Mouse (Mus musculus): ENCODE data around the gene Adamts1. TPM values are rescaled to one million over a fixed set of nuclear protein-coding genes. Genes with fewer than 3 reads are reported as not detected.

Gene Adamts1
- not detected for polyA plus RNA-seq (2017; shearing (Covaris generic))

DNA sequence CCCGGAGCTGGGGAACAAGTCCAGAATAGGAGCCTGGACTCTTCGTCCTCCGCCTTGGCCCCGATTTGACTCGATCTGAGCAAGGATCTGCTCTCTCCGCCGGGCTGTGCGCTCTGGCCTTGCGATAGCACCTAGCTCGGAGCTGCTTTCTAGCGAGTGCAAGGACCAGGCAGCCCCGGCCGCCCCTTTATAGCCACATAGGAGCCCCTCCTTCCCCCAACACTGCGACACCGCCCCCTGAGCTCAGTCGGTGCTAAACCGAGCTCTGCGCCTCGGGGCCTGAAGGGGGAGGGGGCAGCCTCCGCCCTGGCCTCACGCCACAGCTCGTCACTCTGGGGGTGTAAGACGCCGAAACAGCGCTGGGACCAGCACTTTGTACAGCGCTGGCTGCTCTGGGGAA is at the start of gene Adamts1:
Gene Adamts1, minus strand, starts transcription at position 160 of the 400 bp plus-strand sequence.

Other genes starting within 250 kb of the Adamts1 start
- not detected for gene Cyyr1, start 249.7 kb downstream of the Adamts1 start, polyA plus RNA-seq (2017; shearing (Covaris generic))
- gene Adamts5, start 98.7 kb upstream of the Adamts1 start, polyA plus RNA-seq (2017; shearing (Covaris generic)), result 0.11 TPM